ENCODE assay signal across 14 mouse cellular contexts in genomic region chr12:117255325-117255724, GRCm38 (mm10).
DNase-seq lines count a peak whose midpoint lies in the region; ATAC-seq and TF ChIP-seq lines count a peak whose summit lies in the region.
"Had no signal": no experiment of that assay in that cellular context is flagged by ENCODE, and none has a peak within 500 bp of the region (broad histone marks: within the 10 kb centered on the region; RNA-seq: fewer than 3 reads in every experiment).

No protein-coding gene starts in this region.

- ATAC-seq in forebrain, postnatal 0 days: 0 out of 2 replicates have a peak, but pooled peaks have one; percentile 3
- ATAC-seq in midbrain, embryonic 11.5 days (ENCODE audit: low FRiP score): no peak
- ATAC-seq: inflammation-experienced regulatory T-cells, adult 6 months had no signal

- no peak overlapping the region for H3K9ac ChIP-seq in forebrain, postnatal 0 days
- peak overlapping the region; percentile 44 for H3K9ac ChIP-seq in midbrain, embryonic 11.5 days (ENCODE audit: low read length)
- H3K9ac ChIP-seq: heart, embryonic 12.5 days; liver, embryonic 15.5 days; neural tube, embryonic 15.5 days had no signal

- no peak overlapping the region for H3K27ac ChIP-seq in forebrain, postnatal 0 days (ENCODE audit: low read depth, low read length)
- H3K27ac ChIP-seq in midbrain, embryonic 11.5 days (ENCODE audit: low read depth, low read length): peak overlapping the region; percentile 86
- H3K27ac ChIP-seq: liver, embryonic 15.5 days; neural tube, embryonic 15.5 days had no signal

- no peak for TF ChIP-seq POLR2A in brain, embryonic 14.5 days (IDR thresholded peaks at IDR 0.05; ENCODE audit: borderline replicate concordance, extremely low read depth, insufficient read depth, insufficient read length, poor library complexity, severe bottlenecking)

- H3K4me1 ChIP-seq in forebrain, postnatal 0 days (ENCODE audit: insufficient read depth): peaks cover 18% of the 10 kb centered on the region
- peaks cover 86% of the 10 kb centered on the region for H3K4me1 ChIP-seq in midbrain, embryonic 11.5 days (ENCODE audit: control insufficient read depth, insufficient read depth, low read length)

- peak; percentile 47 for DNase-seq in embryo, embryonic 10 days (ENCODE audit: low spot score)
- DNase-seq in embryo, embryonic 11 days: no peak
- peak; percentile 76 for DNase-seq in brain, embryonic 14.5 days (ENCODE audit: low read depth)
- DNase-seq in forebrain, postnatal 0 days: no peak
- DNase-seq in midbrain, embryonic 11.5 days (ENCODE audit: low spot score, missing footprints): peak; percentile 91
- no peak for DNase-seq in kidney, postnatal 10 days
- DNase-seq in adrenal gland, postnatal 36 days: no peak
- no peak for DNase-seq in cerebellum, adult 8-10 months
- DNase-seq: cerebellum, adult 2 months; right cerebral cortex, postnatal 25 days had no signal

- no peaks in the 10 kb centered on the region for H3K9me3 ChIP-seq in forebrain, postnatal 0 days (ENCODE audit: low read length)
- no peaks in the 10 kb centered on the region for H3K9me3 ChIP-seq in midbrain, embryonic 11.5 days (ENCODE audit: control insufficient read depth, low read length)
- H3K9me3 ChIP-seq: heart, embryonic 12.5 days; liver, embryonic 15.5 days; neural tube, embryonic 15.5 days had no signal

- no peak overlapping the region for H3K4me2 ChIP-seq in forebrain, postnatal 0 days (ENCODE audit: low read depth)
- no peak overlapping the region for H3K4me2 ChIP-seq in midbrain, embryonic 11.5 days
- H3K4me2 ChIP-seq: heart, embryonic 12.5 days; liver, embryonic 15.5 days; neural tube, embryonic 15.5 days had no signal

- peaks cover 4% of the 10 kb centered on the region; the same call in 1 of the 2 replicates for H3K36me3 ChIP-seq in forebrain, postnatal 0 days (ENCODE audit: insufficient read depth)
- peaks cover 15% of the 10 kb centered on the region for H3K36me3 ChIP-seq in midbrain, embryonic 11.5 days (ENCODE audit: control insufficient read depth, insufficient read depth, low read length)
- H3K36me3 ChIP-seq: heart, embryonic 12.5 days; liver, embryonic 15.5 days; neural tube, embryonic 15.5 days had no signal

- WGBS in forebrain, postnatal 0 days: 32% methylated on average over 6 of the region's 6 CpGs
- 12% methylated on average over 6 of the region's 6 CpGs for whole genome bisulfite sequencing in midbrain, embryonic 11.5 days

- no peak overlapping the region for H3K4me3 ChIP-seq in forebrain, postnatal 0 days (ENCODE audit: low read depth, low read length)
- H3K4me3 ChIP-seq in midbrain, embryonic 11.5 days (ENCODE audit: low read depth, low read length): no peak overlapping the region
- H3K4me3 ChIP-seq: heart, embryonic 12.5 days; liver, embryonic 15.5 days; neural tube, embryonic 15.5 days had no signal

- no peak for TF ChIP-seq CTCF in brain, embryonic 14.5 days (IDR thresholded peaks at IDR 0.05; ENCODE audit: borderline replicate concordance, extremely low read depth, insufficient read depth, insufficient read length)
- no peak for TF ChIP-seq CTCF in forebrain, postnatal 0 days (IDR thresholded peaks at IDR 0.05; ENCODE audit: low read depth)

- no peaks in the 10 kb centered on the region for H3K27me3 ChIP-seq in forebrain, postnatal 0 days (ENCODE audit: insufficient read depth, low read length)
- no peaks in the 10 kb centered on the region for H3K27me3 ChIP-seq in midbrain, embryonic 11.5 days (ENCODE audit: control insufficient read depth, insufficient read depth, low read length)
- H3K27me3 ChIP-seq: liver, embryonic 15.5 days; neural tube, embryonic 15.5 days had no signal

Comparison
In these comparisons a context has a peak if more than half of its experiments do, and no peak if none do; other contexts are left out.
1. DNase-seq: peak in embryo, embryonic 10 days (single experiment), brain, embryonic 14.5 days (single experiment) and midbrain, embryonic 11.5 days (single experiment); none in embryo, embryonic 11 days (single experiment), forebrain, postnatal 0 days (single experiment), kidney, postnatal 10 days (single experiment), adrenal gland, postnatal 36 days (0 of 2) and cerebellum, adult 8-10 months (single experiment).